Mouse (Mus musculus): ENCODE results near the gene Prkch.

Gene Prkch

DNA sequence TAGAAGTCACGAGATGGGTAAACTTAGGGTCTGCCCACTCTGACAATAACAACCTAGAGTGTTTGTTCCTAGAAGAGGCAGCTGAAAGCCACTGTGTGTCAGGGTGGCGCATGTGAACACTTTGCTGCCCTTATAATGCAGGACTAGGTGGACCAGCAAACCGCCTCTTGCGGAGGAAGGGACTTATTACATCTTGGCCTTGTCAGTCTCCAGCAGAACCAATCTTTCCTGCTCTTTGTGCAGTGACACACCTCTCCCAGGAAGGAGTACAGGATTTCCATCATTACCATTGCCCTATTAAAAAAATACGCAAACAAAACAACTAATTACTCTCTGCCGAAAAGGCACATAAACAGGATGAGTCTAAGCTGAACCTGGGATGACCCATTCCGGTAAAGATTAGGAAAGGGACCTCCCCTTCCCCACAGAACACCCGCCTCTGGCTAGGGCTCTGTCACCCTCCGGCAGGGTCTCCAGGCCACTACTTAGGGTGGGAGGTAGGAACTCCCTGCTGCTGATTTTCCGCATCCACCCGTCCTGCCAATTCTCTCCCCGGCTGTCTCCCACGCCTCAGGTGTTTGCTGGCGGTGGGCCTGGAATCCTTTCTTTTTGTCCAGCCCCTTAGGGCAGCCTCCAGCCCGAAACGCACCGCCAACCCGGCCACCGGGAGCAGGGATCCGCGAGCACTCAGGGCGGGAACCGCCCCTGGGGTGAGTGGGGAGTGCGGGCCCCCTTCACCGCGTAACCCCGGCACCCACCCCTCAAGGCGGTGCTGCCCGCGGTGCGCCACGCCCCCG, 585 bp upstream of the Prkch start:
- DNase-seq, result no peak

DNA sequence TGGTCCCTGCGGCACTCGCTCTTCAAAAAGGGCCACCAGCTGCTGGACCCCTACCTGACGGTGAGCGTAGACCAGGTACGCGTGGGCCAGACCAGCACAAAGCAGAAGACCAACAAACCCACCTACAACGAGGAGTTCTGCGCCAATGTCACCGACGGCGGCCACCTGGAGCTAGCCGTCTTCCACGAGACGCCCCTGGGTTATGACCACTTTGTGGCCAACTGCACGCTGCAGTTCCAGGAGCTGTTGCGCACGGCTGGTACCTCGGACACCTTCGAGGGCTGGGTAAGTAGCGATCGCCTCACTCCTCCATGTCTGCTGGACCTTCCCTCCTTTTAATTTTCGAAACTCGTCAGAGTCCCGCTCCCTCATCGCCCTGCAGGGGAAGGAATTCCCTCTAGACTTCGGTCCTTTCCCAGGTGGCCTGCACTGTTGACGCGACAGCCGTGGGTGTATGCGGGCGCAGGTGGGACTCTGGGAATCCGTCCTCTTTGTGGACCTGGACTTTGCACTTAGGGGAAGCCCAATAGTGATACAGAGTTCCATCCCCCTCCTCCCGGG, 725 bp downstream of the Prkch start:
- no peak for DNase-seq

DNA sequence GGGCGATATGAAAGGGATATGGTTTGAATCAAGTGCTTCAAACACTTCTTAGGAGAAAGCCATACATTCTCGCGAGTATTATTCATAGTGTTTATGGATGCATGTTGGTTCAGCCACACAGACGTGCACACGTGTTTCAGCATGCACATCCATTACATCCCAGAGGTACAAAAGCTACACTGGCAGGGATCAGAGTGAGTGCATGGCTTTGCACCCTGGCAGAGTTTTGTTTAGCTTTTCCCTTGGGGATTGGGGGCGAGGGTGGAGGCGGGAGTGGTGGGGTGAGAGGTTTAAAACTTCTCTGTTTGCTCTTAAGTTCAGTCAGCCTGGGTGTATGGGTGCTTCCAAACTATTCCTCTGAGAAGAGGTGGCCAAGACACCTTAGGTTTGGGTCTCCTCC, 1.3 kb downstream of the Prkch start:
- DNase-seq, result no peak

DNA sequence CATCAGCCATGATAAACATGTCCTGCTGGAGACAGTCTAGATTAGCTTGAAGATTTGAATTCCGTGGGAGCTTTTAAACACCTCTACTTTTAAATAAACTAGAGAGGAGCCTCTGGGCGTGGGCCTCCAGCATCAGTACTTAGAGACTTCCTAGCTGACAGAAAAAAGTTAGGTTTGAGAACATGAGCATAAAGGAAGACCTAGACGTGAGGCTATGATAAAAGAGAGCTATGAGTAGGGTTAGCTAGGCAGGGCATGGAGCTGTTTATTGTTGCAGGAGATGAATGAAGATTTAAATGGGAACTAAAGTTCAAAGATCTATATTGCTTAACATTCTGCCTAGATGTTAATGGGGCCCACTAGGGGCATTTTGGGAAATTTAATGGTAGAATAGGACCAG, 2.7 kb downstream of the Prkch start:
- DNase-seq, result no peak

DNA sequence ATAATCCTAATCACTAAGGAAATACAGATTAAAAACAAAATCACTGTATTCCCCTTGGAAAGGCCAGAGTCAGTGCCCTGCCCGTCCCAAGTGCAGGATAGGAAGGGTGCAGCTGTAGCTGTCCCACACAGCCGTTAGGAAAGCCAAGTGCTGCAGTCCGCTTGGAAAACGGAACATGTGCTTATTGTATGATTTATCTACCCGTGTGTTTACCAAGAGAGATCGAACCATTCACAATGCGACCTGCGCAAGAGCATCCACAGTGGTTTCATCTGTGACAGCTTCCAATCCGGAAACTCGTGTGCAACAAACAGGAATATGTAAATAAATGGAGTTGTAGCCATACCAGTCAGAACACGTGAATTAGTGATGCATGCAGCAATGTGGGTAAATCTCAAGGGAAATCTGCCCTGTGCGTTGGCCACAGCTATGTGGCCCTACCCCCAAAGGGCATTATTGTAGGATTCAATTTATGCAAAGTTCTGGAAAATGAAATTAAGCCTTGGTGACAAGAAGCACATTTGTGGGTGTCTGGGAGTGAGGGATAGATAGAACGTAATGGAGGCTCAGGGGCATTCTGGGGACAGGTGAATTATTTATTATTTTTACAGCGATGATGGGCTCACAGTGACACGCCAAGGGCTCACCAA, 6.2 kb downstream of the Prkch start:
- DNase-seq, result no peak

DNA sequence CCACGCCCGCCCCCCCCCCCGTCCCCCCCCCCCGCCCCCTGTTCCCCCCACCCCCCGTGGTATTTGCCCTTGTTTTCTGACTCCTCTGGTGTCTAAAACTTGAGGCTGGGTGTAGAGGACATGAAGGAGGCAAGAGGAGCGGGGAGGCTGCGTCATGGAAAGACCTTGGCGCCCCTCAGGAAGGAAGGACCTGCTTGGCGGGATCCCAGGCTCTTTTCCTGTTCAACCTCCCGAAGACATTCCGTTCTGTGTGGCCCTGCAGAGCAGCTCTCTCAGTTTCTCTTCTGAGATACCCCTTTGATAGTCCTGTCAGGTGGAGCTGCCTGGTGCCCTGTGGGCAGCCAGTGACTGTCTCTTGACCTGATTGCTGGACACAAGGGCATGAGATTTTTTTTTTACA, 7.0 kb downstream of the Prkch start:
- no peak for DNase-seq

DNA sequence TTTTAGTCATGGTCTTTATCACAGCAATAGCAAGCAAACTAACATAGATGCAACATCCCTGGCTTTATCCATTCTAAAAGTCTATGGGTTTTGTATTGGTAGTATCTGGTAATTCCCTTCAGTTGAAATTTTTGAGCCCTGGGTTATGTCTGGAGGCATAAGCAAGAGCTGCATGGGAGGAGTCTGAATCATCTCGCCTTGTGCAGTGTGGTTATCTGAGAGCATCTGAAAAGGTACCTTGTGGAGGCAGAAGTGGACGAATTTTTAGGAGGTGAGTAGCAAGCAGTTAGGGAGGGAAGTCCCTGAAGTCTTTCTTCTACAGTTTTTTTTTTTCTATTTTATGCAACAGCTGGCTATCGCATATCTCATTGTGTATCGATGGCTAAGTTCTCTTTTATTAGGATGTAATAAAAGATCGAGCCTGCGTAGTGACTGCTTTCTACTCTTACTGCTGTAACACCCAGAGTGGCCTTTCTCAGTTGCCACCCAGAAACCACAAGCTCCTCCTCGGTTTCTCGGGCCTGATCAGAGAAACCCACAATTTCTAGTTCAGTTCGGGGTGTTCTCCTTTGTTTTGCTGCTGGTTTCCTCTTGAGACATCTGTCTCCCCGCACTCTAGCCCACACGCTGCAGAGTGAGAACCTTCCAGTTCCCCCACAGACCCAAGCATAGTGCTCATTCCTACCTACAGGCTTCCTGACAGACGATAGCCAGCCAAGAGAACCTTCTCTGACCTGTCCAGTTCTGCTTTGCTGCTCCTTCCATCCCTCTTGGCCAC, 8.6 kb downstream of the Prkch start:
- DNase-seq, result no peak

DNA sequence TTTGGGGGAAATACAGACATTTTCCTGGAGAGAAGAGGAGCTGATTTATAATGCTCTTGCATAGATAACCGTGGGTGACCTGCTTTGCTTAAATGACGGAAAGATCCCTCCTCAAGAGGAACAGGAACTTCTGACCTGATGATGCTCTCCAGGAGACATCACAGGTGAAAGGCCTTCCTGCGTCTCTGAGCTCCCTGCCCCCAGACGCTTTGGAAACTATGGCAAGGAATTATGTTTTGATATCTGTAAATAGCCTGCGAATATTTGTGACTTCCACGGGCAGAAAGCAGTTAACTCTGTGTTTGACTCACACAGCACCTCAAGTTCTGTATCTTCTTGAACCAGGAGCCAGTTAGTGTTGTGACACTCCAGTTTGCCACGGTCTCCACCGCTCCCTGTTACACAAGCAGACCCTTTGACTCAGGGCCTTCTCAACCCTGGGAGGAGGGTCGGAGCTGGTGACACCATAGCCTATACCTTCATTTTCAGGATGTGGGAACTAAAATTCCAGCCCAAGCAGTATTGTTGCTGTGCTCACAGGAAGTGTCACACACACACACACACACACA, 9.7 kb downstream of the Prkch start:
- DNase-seq, result no peak

DNA sequence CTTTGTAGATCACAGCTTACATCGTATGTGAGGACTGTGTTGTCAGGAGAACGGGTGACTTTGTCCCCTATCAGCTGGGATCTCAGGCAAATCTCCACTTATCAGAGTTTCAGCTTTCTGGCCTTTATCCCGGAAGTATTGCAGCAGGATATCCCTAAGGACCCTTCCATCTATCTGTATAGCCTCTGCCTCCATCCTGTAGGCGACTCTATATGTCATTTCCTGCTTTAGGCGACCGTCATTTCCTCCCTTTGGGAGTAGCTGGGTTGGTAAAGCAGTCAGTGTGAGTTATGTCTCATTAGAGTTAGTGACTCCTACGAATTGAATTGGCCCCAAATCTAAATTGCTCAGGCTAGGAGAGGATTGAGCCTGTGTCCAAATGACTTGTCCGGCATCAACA, 10.6 kb downstream of the Prkch start:
- no peak for DNase-seq

DNA sequence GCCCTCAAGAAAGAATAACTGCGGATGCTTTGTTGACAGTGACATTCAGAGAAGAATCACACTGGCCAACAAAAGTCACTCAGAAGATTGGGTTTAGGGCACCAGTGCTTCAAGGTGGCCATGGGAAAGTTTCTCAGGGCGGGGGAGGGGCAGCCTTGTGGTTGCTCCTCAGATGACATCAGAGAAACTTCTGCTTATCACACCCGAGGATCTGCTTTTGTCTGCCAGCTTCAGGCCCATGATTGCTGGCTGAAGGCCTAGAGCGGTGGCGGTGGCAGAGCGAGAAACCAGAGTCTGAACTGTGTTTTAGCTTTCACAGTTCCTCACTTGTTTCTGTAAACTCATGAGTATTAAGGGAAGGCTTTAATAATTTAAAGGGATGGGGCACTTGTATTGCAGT, 13.6 kb downstream of the Prkch start:
- DNase-seq, result no peak

DNA sequence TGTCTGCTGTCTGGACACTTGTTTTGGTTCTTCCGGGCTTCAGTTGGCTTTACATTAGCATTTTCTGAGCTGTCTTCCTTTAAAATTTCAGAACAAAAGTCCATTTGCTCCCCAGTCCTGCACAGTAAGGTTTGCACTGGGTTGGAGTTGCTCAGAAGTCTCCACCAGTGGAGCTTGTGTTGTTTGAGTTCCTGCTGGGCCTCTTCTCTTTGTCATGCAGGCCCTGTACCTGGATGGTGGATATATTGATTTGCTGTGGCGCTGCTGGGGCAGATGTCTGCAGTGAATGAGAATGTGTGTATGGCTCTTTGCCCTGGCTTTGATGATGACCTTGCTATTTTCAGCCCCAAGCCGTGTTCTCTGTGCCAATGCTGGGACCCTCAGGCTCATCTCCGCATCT, 15.9 kb downstream of the Prkch start:
- DNase-seq, result no peak

DNA sequence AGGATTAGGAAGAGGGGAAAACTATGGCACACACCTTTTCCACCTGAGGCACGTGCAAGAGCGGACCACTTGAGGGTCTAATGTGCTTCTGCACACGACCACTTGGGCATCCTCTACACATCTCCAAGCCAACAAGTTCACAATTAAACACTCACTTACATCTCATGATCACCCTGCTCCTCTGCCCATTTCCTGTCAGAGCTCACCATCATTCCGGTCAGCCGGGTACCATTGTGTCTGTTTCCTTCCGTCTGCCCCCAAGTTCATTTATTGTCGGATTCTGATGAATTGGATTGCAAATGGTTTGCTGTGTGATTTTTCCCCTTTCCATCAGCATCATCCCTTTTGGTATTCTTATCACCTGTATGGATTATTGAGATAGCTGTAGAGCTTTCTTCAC, 18.4 kb downstream of the Prkch start:
- no peak for DNase-seq

DNA sequence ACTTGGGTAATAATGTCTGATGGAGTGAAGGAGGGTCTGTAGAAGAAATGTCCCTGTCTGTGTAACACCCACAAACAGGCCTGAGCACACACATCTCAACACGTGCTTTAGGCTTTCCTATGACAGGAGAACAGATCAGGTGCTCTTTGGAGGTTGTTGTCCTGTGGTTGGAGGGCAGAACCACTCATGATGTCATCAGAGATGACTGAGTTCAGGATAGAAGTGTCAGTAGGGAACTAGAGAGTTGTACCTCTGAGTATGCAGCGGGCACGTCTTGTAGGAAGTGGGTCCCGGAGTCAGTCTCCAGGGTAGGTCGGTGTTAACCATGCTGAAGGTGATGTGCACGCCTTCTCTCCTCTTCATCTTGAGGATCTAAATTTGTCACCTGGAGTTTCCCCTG, 19.1 kb downstream of the Prkch start:
- DNase-seq, result no peak

DNA sequence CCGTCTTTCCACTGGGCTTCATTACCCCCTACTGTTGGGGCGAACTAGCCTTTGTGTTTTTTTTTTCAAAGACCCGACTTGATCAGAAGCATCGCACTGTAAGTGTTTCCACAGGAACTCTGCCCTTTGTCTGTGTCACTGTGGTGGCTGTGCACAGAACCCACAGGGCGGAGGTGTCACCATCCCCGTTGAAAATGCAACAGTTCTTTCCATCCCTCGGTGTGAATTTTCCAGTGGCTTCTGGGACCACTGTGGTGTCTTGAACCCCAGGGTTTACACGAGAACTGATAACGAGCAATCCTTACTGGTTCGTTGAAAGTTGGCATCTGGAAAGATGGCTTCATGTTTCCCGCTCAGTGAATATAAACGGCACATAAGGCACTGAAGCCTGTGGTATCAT, 20.2 kb downstream of the Prkch start:
- no peak for DNase-seq

DNA sequence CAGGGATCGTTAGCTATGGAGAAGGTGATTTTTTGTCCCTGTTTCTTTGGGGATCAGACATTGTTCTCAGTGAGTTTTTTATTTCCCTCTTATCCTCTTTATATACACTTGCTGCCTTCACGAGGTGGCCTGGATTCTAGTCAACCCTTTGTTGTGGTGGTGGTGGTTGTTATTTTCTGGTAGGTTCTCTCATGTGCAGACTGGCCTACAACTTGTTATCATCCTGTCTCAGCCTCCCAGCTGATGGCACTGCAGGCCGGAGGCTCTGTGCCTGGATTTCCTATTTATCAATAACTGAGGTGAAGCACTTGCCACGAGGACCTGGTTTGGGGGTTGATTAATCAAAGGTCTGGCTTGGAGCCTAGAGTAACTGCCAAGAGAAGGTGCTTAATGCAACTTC, 20.6 kb downstream of the Prkch start:
- DNase-seq, result no peak

DNA sequence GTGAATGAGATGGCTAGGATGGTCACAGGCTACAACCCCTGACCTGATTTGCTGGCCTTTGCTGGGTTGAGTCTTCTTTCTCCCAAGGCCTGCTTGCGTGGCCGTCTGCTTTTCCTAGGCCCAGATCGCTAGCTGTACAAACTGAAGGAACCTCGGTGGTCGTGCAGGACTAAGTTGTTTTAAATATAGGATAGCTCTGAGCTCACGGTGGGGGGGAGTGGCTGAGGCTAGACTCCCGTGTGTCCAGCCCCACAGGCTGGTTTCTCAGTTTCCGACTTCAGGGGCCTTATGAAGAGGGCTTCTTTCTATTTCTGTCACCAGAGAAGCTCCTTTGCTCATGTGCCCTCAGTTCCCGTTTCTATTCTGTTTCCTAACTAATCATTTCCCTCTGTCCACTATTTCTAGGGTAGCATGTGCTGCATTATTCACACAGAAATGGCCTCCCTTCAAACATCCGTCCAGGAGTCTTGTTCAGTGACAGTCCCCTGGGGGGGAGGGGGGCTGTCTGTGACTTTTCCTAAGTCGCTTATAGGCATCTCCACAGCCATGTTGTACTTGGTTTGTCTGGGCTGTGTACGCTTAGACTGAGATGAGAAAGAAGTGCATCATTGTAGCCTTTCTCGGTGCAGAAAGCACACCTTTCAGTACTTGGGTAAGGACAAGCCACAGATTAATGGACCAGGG, 22.9 kb downstream of the Prkch start:
- no peak for DNase-seq

DNA sequence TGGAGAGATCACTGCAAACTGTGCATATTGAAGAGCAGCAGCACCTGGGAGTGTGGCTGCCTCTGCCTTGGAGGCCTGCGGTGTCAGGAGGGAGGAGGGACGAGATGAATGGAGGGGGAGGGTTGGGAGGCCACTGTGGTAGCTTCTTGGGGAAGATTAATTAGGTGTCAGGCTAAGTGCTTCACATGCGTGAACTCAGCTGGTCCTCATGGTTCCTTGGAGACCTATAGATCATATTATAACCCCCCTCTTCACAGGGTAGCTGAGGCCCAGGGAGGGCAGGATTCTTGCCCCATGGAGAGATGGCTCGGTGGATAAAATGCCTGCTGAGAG, 23.4 kb downstream of the Prkch start:
- no peak for DNase-seq

DNA sequence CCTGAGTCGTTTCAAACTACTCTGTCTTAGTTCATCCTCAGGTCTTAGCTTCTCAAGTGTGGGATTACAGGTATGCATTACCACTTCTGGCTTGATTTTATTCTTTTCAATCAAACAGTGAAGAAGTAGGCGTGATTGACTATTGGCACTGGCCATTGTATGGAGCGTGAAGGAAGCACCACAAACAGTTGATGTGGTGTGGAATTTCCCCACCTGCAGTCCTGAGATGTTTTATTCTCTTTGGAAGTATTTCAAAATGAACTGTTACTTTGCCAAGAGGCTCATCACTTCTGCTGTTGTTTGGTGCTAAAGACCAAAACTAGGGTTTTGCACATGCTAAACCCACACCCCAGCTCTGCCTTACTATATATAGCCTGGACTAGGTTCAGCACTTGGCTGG, 24.7 kb downstream of the Prkch start:
- DNase-seq, result no peak

DNA sequence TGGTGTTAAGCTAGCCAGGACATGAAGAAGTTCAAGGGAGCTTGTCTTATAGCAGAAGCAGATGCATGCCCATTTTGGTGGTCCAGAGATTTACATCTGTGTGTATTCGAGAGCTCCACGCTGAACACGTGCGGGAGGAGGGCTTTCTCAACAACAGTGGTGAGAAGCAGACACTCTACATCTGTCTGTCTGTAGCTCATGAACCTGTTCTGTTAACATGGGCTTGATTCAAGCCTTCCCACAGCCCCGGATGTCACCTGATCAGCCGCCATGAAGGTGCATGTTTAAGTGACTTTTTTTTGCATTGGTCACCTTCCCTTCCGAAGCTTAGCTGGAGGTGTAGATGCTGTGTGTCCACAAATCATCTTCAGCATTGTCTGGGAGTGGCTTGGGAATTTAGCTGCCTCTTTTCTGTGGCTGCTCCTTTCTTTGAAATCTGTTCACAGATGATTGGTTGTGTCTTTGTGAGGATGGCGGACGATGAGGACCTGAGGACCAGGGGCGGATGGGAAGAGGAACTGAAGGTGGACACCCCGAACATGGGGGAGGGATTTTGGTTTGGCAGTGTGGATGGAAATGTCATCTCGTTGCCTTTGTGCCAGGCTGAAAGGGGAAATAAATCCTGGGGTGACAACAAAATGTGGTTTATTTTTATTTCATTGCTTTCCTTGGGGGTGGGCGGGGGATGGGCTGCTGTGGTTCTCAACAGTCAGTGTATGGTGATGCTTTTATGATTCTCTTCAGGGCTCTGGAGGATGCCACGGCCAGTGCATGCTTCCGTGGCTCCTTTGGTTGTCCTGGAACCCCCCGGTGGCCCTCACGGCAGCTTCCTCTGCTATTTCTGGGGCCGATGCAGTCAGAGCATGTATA, 25.3 kb downstream of the Prkch start:
- DNase-seq, result no peak

DNA sequence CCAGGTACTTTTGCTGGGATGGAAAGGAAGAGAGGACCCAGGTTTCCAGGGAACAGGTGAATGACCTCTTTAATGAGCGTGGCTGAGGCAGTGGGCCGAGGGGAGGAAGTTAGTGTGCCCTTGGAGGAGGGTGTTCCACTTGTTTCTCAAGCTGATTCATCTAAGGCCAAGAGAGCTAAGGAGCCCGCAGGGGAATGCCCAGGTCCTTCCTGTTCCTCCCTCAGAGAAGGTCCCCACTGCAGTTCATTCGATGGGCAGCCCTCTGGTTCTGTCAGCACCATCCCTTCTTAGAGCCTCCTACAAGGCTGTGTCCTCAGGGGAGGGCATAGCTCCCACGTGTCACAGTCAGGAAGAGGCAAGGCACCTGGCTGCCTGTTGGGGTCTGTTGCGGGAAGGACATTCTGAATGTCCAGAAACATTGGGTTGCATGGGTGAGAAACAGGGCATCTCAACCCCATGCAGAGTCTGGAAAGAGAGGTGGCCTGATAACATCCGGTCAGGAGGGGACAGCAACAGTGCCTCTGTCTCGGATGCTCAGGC, 26.3 kb downstream of the Prkch start:
- no peak for DNase-seq

DNA sequence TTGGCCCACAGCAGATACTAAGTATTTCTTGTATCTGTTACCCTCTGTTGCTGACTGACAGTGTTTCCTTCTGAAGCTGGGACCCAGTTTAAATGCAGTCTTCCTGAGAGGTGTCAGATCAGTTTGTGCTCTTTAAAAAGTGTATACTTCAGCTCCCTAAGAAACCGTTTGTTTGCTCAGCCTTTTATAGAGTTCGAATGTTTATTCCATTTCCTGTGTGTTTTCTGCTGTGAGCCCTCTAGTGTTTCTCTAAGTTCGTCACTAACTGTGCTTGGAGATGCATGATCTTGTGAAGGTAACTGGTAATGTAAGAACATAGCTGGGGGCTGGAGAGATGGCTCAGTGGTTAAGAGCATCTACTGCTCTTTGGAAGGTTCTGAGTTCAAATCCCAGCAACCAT, 27.1 kb downstream of the Prkch start:
- no peak for DNase-seq

DNA sequence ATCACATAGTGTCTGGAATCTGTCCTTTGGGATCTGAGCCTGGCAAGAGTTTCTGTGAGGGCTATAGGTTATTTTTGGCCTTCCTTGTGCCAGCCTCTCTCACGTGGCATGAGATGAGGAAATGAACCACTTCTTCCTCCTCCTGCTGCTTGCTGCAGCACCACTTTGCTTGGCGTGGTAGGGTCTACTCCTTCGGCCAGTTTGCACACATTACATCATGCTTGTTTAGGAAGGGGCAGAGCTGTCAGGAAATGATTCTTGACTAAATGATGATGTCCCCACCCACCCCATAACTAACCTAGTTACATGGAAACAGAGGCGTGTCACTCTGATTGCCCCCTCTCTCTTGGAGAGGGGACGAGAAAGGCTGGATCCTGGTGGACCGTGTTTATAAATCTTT, 28.6 kb downstream of the Prkch start:
- no peak for DNase-seq

Measured in cerebellum, adult 8-10 months (tissue).